Mouse (Mus musculus): ENCODE data around the gene 1700018F24Rik.
"Not testable (repeated sequence)": the region's sequence is repeated elsewhere in the genome, so short reads cannot be mapped to it uniquely, and the experiment has no call there.

Gene 1700018F24Rik

GRCm38 (mm10) chr5:145081866-145082613 is 39.2 kb downstream of the 1700018F24Rik start:
- DNase-seq (ENCODE audit: low spot score) = no peak

- not testable (repeated sequence) for DNase-seq (ENCODE audit: low spot score)
Measured at GRCm38 (mm10) chr5:145083201-145083600, 40.4 kb downstream of the 1700018F24Rik start.

- peak; percentile 46 for DNase-seq (ENCODE audit: low spot score)
Measured at GRCm38 (mm10) chr5:145083632-145084451, 41.1 kb downstream of the 1700018F24Rik start, which contains the start of the genes Arpc1a and Kpna7. Arpc1a (plus strand) TSS chr5:145083830. Kpna7 (minus strand) TSS chr5:145084030.

GRCm38 (mm10) chr5:145084822-145085221 is 42.0 kb downstream of the 1700018F24Rik start:
- DNase-seq (ENCODE audit: low spot score) = no peak

- DNase-seq (ENCODE audit: low spot score) = no peak
Measured at GRCm38 (mm10) chr5:145088186-145088585, 45.4 kb downstream of the 1700018F24Rik start.

GRCm38 (mm10) chr5:145089878-145090277 is 47.1 kb downstream of the 1700018F24Rik start:
- no peak for DNase-seq (ENCODE audit: low spot score)
